Mouse (Mus musculus) C2C12 (cell line): ENCODE results near the gene Palm3. TPM values are rescaled to one million over a fixed set of nuclear protein-coding genes. Genes with fewer than 3 reads are reported as not detected.
"Not testable (repeated sequence)": the region's sequence is repeated elsewhere in the genome, so short reads cannot be mapped to it uniquely, and the experiment has no call there.

Source experiments
- H3K27me3 ChIP-seq: one replicate; pipeline ENCODE4 v1.6.1; 2011; ENCODE audit not compliant: control insufficient read depth, insufficient read depth, insufficient read length
- H3K36me3 ChIP-seq: one replicate; pipeline ENCODE4 v1.6.1; 2011; ENCODE audit not compliant: control insufficient read depth, insufficient read depth
- H3K4me3 ChIP-seq: one replicate; pipeline ENCODE4 v1.5.1; 2011; ENCODE audit warnings: mild to moderate bottlenecking, control low read depth; ENCODE audit not compliant: poor library complexity, insufficient read depth, severe bottlenecking
- H3K79me2 ChIP-seq: one replicate; pipeline ENCODE4 v1.6.1; 2011; ENCODE audit not compliant: control insufficient read depth, insufficient read depth
- H3K79me3 ChIP-seq: one replicate; pipeline ENCODE4 v1.6.1; 2011; ENCODE audit warnings: low read depth, control low read depth
- H3ac ChIP-seq: one replicate; pipeline ENCODE3; 2011; ENCODE audit warnings: low read depth; ENCODE audit not compliant: control insufficient read depth, insufficient read length
- CEBPB ChIP-seq: IDR thresholded peaks from one replicate; pipeline ENCODE4 v1.6.1; 2011; ENCODE audit warnings: low read depth, mild to moderate bottlenecking, control low read depth, moderate library complexity
- CTCF ChIP-seq: IDR thresholded peaks from one replicate; pipeline ENCODE4 v1.5.1; 2011; ENCODE audit not compliant: control insufficient read depth, insufficient read depth, insufficient read length
- FOSL1 ChIP-seq: IDR thresholded peaks from one replicate; pipeline ENCODE4 v1.8.0; 2011; ENCODE audit warnings: mild to moderate bottlenecking, low read length; ENCODE audit not compliant: poor library complexity, insufficient read depth, severe bottlenecking
- MAX ChIP-seq: IDR thresholded peaks from one replicate; pipeline ENCODE4 v1.6.1; 2011; ENCODE audit warnings: mild to moderate bottlenecking, control low read depth
- MYOD1 ChIP-seq: IDR thresholded peaks from one replicate; pipeline ENCODE4 v1.6.1; 2011; ENCODE audit warnings: low read depth; ENCODE audit not compliant: control insufficient read depth, insufficient read length
- MYOG ChIP-seq: IDR thresholded peaks from one replicate; pipeline ENCODE4 v1.6.1; 2011; ENCODE audit not compliant: control insufficient read depth, insufficient read length; ENCODE audit errors: extremely low read depth
- USF1 ChIP-seq: IDR thresholded peaks from one replicate; pipeline ENCODE4 v1.6.1; 2011; ENCODE audit warnings: low read depth, mild to moderate bottlenecking, control low read depth, moderate library complexity
- polyA plus RNA-seq: library from polyadenylated mRNA; unstranded; fragments of >200 nt; fragmentation: generic; extraction: Trizol; gene quantifications from one replicate; pipeline ENCODE4 v1.2.1, GENCODE M21; 2012; ENCODE audit warnings: missing spikeins

Palm3 gene
- polyA plus RNA-seq, 1 experiment = 3.5 TPM

DNA sequence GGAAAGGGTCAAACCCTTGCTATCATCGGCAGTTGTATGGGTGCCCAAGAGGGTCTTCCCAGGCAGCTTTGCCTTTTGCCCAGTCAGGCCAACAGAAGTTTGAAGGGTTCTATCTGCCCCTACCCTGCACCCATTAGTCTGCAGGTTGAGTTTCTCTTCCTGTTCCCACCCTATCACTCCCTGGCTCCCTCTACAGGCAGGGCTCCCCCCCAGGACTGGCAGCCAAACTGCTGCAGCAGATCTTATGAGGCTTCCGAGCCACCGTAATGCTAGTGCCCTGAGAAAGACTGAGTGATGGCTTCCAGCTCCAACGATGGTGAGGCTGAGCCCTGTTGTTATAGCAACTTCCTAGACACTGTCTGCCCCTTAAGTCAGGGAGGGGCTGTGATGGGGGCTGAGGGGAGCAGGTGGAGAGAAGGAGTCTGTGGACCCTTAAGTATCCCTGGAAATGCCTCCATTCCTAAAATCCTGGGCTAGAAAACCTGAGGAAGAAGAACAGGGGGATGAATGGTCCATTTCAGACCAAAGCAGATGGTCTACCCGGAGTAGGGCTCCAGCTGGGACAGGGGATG lies 44.4 kb upstream of the Palm3 start:
- no peak overlapping the region for H3ac ChIP-seq
- no peak overlapping the region for H3K4me3 ChIP-seq
- peaks cover 18% of the 10 kb centered on the region for H3K36me3 ChIP-seq
- no peaks in the 10 kb centered on the region for H3K27me3 ChIP-seq
- H3K79me3 ChIP-seq = peaks cover 7% of the 10 kb centered on the region
- H3K79me2 ChIP-seq = peaks cover 49% of the 10 kb centered on the region
- TF ChIP-seq MAX = no peak
- no peak for TF ChIP-seq MYOG
- no peak for TF ChIP-seq USF1
- no peak for TF ChIP-seq CTCF
- no peak for TF ChIP-seq FOSL1
- TF ChIP-seq MYOD1 = no peak
- TF ChIP-seq CEBPB = no peak

GRCm38 (mm10) chr8:83977646-83978045 lies 43.6 kb upstream of the Palm3 start:
- Histone ChIP-seq H3K36me3 (peaks cover 25% of the 10 kb centered on the region), H3K27me3 (no peaks in the 10 kb centered on the region), H3K4me3 (no peak overlapping the region), H3K79me2 (peaks cover 49% of the 10 kb centered on the region), H3K79me3 (peaks cover 7% of the 10 kb centered on the region), H3ac (no peak overlapping the region)
- no peak for TF ChIP-seq MYOD1

DNA sequence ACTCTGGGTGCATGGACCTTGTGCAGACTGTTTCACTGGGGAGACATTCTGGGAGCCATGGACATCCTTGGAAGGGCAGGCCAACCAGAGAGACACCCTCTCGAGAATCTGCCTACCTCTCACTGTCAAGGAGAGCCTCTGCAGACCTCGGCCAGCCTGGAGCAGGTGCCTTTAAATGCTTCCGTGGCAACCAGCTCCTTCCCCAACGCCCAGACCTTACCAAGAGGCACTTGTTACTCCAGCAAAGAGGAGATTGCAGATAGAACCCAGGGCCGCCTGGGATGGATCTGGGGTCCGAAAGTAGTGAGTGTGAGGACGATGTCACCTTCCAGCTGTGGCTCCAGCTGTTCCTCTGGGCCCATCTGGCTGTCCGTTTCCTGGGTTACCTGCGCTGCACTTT lies 43.1 kb upstream of the Palm3 start:
- peaks cover 47% of the 10 kb centered on the region for H3K79me2 ChIP-seq
- no peaks in the 10 kb centered on the region for H3K27me3 ChIP-seq
- no peak overlapping the region for H3ac ChIP-seq
- peaks cover 25% of the 10 kb centered on the region for H3K36me3 ChIP-seq
- H3K79me3 ChIP-seq = peaks cover 7% of the 10 kb centered on the region
- TF ChIP-seq FOSL1 (no peak), CEBPB (no peak), CTCF (no peak), MAX (no peak), MYOG (no peak), USF1 (no peak), MYOD1 (no peak)
- H3K4me3 ChIP-seq = no peak overlapping the region

DNA sequence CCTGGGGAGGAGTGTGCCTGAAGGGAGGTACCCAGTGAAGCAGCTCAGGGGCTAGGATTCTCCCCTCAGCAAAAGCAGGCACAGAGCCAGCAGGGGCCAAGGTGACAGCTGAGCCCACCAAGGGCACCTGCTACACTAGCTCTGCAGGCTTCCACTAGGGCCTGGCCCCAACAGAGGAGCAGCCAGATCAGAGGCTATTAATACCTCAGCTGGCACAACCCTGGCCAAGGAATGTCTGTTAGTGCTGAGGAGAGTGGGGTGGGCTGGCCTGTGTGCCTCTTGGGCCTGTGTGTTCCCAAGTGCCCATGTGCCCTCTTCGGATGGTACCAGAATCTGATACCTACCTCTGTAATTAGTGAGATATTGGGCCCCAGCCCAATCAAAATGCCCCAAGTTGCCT lies 41.0 kb upstream of the Palm3 start:
- Histone ChIP-seq H3K36me3 (peaks cover 25% of the 10 kb centered on the region), H3K79me2 (peaks cover 27% of the 10 kb centered on the region), H3K27me3 (no peaks in the 10 kb centered on the region), H3K79me3 (peaks cover 2% of the 10 kb centered on the region), H3K4me3 (no peak overlapping the region), H3ac (no peak overlapping the region)
- TF ChIP-seq MYOG (no peak), USF1 (no peak), CEBPB (no peak), MAX (no peak), FOSL1 (no peak), MYOD1 (no peak), CTCF (no peak)

DNA sequence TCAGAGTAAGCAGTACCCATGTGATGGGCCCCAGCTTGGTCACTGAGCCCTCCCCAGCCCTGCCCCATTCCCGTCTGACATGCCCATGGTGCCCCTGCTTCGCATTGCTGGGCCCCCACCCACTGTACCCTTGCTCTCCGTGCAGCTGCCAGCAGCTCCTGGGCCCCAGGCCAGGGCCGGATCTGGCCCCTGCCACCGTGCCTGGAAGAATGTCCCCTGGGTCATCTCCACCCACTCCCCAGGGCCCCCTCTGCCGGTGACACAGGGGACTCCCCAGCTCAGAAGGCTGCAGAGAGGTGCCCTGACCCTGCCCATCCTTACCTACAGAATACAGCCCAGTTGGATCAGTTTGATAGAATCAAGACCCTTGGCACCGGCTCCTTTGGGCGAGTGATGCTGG lies 40.4 kb upstream of the Palm3 start:
- H3K4me3 ChIP-seq = no peak overlapping the region
- TF ChIP-seq MYOD1 = no peak
- no peak for TF ChIP-seq FOSL1
- TF ChIP-seq CEBPB = no peak
- TF ChIP-seq MYOG = no peak
- TF ChIP-seq USF1 = no peak
- no peak for TF ChIP-seq MAX
- TF ChIP-seq CTCF = no peak
- H3K27me3 ChIP-seq = no peaks in the 10 kb centered on the region
- peaks cover 2% of the 10 kb centered on the region for H3K79me3 ChIP-seq
- peaks cover 25% of the 10 kb centered on the region for H3K36me3 ChIP-seq
- peaks cover 21% of the 10 kb centered on the region for H3K79me2 ChIP-seq
- H3ac ChIP-seq = no peak overlapping the region

DNA sequence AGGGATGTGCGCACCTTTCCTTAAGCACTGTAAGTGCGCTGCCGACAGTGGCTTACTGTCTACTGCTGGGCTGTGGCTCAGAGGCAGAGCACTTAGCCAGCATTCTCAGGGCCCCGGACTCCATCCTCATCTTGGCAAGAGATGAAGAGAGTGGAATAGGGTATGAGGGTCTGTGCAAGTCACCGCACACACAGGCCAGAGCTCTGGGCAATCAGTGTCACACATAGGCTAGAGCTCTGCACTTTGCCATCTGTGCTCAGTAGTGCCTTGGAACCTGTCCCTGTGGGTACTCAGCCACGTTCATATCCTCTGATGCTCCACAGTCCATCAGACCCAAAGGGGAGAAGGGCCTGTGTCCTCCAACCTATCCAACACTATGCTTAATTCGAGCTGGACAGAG lies 39.7 kb upstream of the Palm3 start:
- H3K36me3 ChIP-seq = peaks cover 32% of the 10 kb centered on the region
- no peaks in the 10 kb centered on the region for H3K27me3 ChIP-seq
- no peaks in the 10 kb centered on the region for H3K79me3 ChIP-seq
- H3ac ChIP-seq = no peak overlapping the region
- H3K4me3 ChIP-seq = no peak overlapping the region
- TF ChIP-seq MYOD1 (no peak), USF1 (no peak)
- H3K79me2 ChIP-seq = peaks cover 14% of the 10 kb centered on the region

GRCm38 (mm10) chr8:83982449-83982848 lies 38.8 kb upstream of the Palm3 start:
- no peaks in the 10 kb centered on the region for H3K27me3 ChIP-seq
- H3K4me3 ChIP-seq = no peak overlapping the region
- H3K79me3 ChIP-seq = no peaks in the 10 kb centered on the region
- no peak overlapping the region for H3ac ChIP-seq
- H3K79me2 ChIP-seq = peaks cover 5% of the 10 kb centered on the region
- no peak for TF ChIP-seq MYOG
- no peak for TF ChIP-seq CTCF
- no peak for TF ChIP-seq CEBPB
- no peak for TF ChIP-seq USF1
- no peak for TF ChIP-seq MYOD1
- H3K36me3 ChIP-seq = peaks cover 40% of the 10 kb centered on the region

DNA sequence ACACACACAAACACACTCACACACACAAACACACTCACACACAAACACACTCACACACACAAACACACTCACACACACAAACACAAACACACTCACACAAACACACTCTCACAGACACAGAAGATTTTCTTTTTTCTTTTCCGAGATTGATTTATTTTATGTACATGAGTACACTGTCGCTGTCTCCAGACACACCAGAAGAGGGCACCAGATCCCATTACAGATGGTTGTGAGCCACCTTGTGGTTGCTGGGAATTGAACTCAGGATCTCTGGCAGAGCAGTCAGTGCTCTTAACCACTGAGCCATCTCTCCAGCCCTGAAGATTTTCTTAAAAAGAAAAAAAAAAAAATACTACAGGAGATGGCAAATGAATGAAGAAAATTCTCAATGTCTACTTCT lies 38.0 kb upstream of the Palm3 start:
- not testable (repeated sequence) for H3ac ChIP-seq, H3K4me3 ChIP-seq, H3K27me3 ChIP-seq, H3K79me3 ChIP-seq, H3K79me2 ChIP-seq
- H3K36me3 ChIP-seq = peaks cover 48% of the 10 kb centered on the region
